Mouse (Mus musculus) monocyte, adult 5-6 weeks (primary cell): ENCODE measurements around the gene Senp7. TPM values are rescaled to one million over a fixed set of nuclear protein-coding genes. Genes with fewer than 3 reads are reported as not detected.
"Not testable (repeated sequence)": the region's sequence is repeated elsewhere in the genome, so short reads cannot be mapped to it uniquely, and the experiment has no call there.

Experiments used
- ATAC-seq: fragments of 153-309, 156-312 bp; replicated peaks from 2 replicates; pipeline ENCODE4 v1.8.0; 2017; ENCODE audit warnings: mild to moderate bottlenecking; ENCODE audit not compliant: low TSS enrichment, insufficient number of reproducible peaks, severe bottlenecking, poor library complexity, low FRiP score
- total RNA-seq: library from RNA; stranded (forward); fragments of 200-1000, 200-491, 200-594 nt; gene quantifications from 3 replicates; pipeline ENCODE4 v1.2.3, GENCODE M21; 2017

Gene Senp7
- total RNA-seq, 1 experiment from 2014 or later: 30.8 TPM

DNA sequence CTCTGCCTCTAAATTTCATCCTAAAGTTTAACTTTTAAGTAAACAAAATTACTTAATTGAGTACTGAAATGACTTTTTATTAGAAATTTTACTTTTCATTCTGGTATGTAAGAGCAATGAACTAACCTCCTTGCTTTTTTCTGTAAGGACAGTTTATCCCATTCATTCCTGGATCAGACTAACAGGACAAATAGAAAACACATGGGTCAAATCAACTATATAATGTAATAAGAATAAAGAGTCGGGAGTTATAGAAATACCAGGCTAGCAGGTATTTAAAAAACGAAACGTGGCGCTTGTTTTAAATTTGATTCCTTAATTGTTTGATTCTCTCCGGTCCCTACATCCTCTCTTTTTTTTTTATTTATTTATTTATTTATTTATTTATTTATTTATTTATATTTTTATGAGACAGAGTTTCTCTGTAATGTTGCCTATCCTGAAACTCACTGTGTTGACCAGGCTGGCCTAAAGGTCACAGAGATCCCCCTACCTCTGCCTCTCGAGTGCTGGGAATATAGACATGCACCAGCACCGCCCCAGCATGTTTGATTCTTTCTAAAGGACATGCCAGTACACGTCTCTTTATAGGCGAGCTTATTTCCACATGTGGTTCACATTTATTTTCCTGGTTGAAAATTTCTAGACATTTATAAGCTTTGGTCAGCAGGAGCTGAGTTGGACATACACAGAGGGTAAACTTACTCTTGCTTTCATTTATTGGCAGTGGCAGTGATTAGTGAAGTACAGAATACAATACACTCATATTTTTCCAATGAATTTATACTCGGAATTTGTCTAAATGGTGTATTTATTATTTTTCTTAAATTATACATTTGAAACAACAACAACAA, 69.4 kb downstream of the Senp7 start:
- ATAC-seq: no peak

DNA sequence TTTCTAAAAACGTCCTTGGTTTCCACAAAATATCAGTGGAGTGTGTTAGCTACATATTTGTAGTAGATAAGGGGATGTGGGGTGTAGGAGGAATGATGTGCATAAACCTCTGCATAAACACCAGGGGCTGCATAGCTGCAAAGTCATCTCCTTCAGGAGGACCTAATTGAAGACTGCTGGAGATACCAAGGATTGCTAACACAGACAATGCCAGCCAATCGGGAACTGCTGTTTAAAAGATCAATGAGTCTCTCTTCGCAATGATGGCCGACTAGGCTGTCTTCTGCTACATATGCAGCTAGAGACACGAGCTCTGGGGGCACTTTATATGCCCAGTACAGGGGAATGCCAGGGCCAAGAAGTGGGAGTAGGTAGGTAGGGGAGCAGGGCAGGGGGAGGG, 74.4 kb downstream of the Senp7 start:
- ATAC-seq: no peak

- no peak for ATAC-seq
Measured at GRCm38 (mm10) chr16:56124045-56124444, 75.9 kb downstream of the Senp7 start.

DNA sequence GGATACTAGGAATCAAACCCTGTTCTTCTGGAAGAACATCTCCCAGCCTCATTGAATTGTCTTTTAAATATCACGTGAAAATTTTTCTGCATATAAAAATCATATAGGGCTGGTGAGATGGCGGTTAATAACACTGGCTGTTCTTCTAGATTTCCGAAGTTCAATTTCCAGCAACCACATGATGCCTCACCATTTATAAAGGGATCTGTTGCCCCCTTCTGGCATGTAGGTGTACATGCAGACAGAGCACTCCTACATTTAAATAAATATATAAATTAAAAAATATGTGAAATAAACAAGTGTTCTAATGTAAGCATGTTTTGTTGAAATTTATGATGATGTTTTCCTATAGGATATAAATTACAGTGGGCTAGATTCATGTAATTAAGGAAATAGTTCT, 83.5 kb downstream of the Senp7 start:
- ATAC-seq: no peak

DNA sequence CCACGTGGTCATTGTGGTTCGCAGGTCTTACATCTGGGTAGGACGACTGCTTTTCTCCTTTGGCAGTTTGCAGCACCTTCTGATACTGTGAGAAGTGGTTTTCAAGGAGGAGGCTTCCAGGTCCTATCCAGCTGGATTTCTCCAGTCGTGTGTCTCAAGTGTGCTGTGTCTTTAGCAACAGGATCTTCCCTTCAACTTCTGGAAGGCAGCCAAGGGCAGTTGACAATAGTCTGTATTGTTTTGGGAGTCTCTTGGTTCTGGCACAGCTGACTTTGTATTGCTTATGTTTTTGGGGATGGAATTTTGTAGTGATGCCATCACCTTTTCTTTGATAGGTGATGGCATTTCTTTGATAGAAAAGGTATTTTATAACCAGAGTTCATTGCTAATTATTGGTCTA, 86.0 kb downstream of the Senp7 start:
- ATAC-seq: no peak

GRCm38 (mm10) chr16:56137672-56138071, 89.5 kb downstream of the Senp7 start:
- not testable (repeated sequence) for ATAC-seq

GRCm38 (mm10) chr16:56139921-56140320, 91.8 kb downstream of the Senp7 start:
- no peak for ATAC-seq

GRCm38 (mm10) chr16:56144876-56145555, 96.9 kb downstream of the Senp7 start:
- no peak for ATAC-seq

GRCm38 (mm10) chr16:56147679-56148078, 99.5 kb downstream of the Senp7 start:
- ATAC-seq: no peak

DNA sequence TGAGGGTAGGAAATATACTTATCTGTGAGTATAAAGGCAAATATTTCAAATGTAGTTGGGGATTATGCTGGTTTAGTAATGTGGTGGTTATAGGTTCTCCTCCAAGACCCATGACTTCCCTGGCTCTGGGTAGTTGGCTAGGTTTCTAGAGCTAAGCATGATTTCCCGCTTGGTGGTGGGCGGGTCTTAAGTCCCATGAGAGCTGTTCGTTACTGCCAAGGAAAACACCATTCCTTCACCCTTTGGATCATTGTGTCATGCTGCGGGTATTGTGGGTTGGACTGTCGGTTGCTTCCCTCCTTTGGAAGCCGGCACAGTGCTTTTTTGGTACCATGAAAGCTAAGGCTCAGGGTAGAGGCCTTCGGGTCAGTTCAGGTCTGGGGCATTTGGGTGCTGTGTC, 115.3 kb downstream of the Senp7 start:
- ATAC-seq: no peak; the same call in 1 of the 2 replicates

DNA sequence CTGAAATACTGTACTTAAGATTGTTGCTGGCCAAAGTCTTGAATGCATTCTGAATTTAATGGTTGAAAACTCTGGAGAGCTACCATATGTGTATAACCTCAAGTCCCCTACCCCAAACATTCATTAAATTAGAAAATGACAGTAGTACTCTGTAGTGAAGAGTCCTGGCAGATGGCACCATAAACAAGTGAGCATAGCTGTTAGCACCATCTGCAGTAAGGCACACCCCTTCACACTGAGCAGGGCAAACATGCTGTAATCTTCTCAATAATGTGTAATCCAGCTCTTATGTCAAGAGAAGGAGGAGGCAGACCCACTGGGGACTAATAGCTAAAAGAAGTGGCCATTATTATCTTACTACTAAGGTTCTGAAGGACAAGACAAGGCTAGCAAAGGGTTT, 122.1 kb downstream of the Senp7 start:
- ATAC-seq: no peak

DNA sequence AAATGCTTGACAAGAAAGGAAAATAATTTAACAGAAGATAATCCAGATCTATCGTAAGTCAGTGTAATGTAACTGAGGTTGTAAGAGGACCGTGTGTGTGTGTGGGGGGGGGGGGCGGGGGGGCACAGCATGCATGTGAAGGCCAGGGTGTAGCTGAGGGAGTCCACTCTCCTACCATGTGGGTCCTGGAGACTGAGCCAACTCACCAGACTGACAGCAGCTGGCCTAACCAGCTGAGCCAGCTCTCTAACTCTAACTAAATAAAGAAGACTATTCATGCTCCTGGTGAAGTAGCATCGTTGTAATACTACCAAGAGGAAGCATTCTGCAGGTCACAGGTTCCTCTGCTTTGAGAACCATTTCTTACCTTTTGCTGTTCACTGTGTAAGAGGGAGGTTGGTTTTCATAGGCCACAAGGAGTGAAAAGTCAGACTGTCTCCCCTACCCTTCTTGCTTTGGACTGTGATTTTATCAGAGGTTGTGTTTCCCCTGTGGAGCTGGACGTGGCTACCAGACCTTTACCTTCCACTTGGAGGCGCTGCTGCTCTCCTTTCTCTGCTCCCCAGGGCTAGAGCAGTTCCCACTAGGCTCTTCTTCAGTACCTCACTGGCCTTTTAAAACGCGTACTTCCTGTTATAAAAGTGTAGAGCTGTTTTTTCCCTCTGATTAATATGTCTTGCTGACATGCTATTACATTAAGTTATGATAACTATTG, 127.9 kb downstream of the Senp7 start:
- ATAC-seq: no peak

DNA sequence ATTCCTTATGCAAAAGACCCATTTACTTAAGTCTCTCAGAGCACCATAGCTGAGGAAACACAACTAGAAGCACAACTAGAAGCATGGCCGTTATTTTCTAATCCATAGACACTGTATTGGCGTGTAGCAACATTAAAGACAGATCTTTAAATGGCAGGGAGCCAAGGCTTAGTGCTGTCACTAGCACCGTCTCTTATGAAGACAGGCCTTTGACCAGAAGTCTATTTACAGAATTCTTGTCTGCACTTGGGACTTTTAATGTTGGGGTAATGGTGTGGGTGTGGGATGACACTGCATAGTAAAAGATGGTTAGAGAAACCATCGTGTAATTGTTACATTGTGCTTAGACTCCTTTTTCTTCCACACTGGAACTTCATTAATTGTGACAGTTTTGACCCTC, 138.7 kb downstream of the Senp7 start:
- no peak for ATAC-seq

GRCm38 (mm10) chr16:56188198-56188597, 140.1 kb downstream of the Senp7 start:
- ATAC-seq: no peak

GRCm38 (mm10) chr16:56204051-56204450, 155.9 kb downstream of the Senp7 start, which contains the start of gene Impg2:
Gene Impg2 (plus strand): TSS chr16:56204313.
- ATAC-seq: no peak

DNA sequence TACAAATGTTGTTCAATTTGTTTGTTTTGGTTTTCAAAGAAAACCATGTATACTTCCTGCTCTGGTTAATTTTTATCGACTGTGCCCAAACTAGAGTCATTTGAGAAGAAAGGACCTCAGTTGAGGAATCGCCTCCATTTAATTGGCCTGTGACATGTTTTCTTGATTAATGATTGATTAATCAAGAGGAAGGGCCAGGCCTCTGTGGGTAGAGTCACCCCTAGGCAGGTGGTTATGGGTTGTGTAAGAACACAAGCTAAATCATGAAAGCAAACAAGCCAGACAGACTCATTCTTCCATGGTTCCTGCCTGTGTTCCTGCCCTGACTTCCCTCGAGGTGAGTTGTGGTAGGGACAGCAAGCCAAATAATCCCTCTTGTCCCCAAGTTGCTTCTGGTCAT, 164.6 kb downstream of the Senp7 start:
- ATAC-seq: no peak

DNA sequence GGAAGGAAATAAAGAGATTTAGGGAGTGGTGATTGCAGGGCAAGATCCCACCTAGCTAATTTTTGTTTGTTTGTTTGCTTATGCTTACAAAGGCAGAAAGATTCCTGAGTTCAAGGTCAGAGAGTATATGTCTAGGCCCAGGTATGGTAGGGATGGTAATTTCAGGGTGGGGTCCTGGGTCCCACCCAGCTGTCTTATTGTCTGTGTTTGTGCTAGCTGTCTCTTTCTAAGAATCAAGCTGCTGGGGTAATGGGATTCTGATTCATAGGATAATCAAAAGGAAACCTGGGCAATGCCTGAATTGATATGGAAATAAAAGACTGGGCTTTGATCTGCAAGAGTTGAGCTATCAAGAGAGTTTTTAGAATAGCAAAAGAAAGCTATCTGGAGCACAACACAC, 179.5 kb downstream of the Senp7 start:
- no peak for ATAC-seq

DNA sequence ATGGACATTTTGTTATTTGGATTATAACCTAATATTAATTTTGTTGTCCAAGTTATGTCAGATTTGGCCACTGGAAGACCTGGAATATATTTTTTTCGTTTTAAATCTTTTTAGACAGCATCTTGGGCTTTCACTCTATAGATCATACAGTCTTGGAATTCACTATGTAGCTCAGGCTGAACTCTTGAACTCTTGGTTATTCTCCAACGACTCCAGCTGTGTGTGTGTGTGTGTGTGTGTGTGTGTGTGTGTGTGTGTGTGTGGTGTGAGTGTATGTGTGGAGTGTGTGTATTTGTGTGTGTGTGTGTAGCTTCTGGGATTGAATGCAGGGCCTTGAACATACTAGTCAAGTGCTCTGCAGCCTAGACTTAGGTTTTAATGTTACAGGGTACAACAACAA, 181.3 kb downstream of the Senp7 start:
- ATAC-seq: no peak

DNA sequence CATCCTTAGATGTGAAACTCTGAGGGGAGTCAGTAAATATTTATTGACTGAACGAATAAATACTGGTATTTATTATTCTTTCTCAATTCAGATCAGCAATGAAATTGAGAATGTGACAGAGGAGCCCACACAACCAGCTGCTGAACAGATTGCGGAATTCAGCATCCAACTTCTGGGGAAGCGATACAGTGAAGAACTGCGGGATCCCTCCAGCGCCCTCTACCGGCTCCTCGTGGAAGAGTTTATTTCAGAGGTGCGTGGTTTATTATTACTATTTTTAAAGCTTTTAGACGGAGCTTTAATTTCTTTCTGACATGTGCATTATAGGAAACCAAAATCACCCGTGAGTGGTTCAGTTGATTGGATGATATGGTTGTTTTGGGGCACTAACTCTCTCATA, 183.2 kb downstream of the Senp7 start:
- no peak for ATAC-seq

DNA sequence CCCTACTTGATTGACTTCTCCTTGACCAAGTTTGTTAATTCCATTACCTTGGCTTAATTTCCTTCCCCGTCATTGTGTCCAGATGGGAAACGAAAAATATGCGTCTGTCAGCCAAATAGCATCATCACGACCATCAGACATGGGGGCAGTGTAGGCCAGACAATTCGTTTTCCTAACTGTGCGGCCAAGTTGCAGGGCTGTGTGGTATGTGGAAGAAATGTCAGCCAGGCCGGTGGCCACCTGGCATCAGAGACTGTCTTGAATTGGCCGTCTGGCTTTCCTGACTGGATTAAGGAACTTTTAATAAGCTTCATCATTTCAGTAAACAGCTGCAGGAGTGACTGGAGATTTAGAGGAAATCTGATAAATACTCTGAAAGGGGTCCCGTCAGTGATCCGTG, 184.6 kb downstream of the Senp7 start:
- ATAC-seq: no peak
